Mouse (Mus musculus): ENCODE measurements around the gene Gm21992.

- TF ChIP-seq TAL1 (IDR thresholded peaks at IDR 0.05; ENCODE audit: low read length) (no peak), SMC3 (IDR thresholded peaks at IDR 0.05; ENCODE audit: low read depth, low read length) (no peak), MAX (IDR thresholded peaks at IDR 0.05; ENCODE audit: low read length) (no peak), CTCF (IDR thresholded peaks at IDR 0.05 in 2 of 3, conservative IDR thresholded peaks at IDR 0.05 in 1 of 3; ENCODE audit: control insufficient read depth in 1 of 3, insufficient read depth in 1 of 3, low read depth in 2 of 3, low read length in 3 of 3, poor library complexity in 1 of 3, severe bottlenecking in 1 of 3) (no peak), MEF2A (IDR thresholded peaks at IDR 0.05; ENCODE audit: extremely low read depth, insufficient replicate concordance, low read depth, low read length, poor library complexity, severe bottlenecking) (no peak), E2F4 (IDR thresholded peaks at IDR 0.05; ENCODE audit: borderline replicate concordance, low read depth, low read length) (no peak), EP300 (IDR thresholded peaks at IDR 0.05; ENCODE audit: low read depth in 1 of 2, low read length in 2 of 2) (no peak), GABPA (IDR thresholded peaks at IDR 0.05; ENCODE audit: low read depth, low read length) (no peak), POLR2A (IDR thresholded peaks at IDR 0.05; ENCODE audit: control insufficient read depth in 1 of 2, insufficient read depth in 1 of 2, low read depth in 1 of 2, low read length in 2 of 2, poor library complexity in 1 of 2) (no peak), MXI1 (IDR thresholded peaks at IDR 0.05; ENCODE audit: low read depth, low read length) (no peak), MAZ (IDR thresholded peaks at IDR 0.05; ENCODE audit: low read depth, low read length) (no peak), TBP (IDR thresholded peaks at IDR 0.05; ENCODE audit: low read depth, low read length) (no peak)
Observed at GRCm38 (mm10) chr19:4782891-4783290, 28.5 kb downstream of the Gm21992 start.
